Mouse (Mus musculus) ovary, adult 18-20 months (tissue): Measurements from ENCODE around the gene Adam23.
"Not testable (repeated sequence)": the region's sequence is repeated elsewhere in the genome, so short reads cannot be mapped to it uniquely, and the experiment has no call there.

ENCODE experiments used
- DNase-seq: peaks from one replicate; pipeline ENCODE4 v3.0.0; 2022; ENCODE audit warnings: low spot score, mixed read lengths

The Adam23 gene

GRCm38 (mm10) chr1:63579153-63579552, 133.5 kb downstream of the Adam23 start:
- DNase-seq: no peak

GRCm38 (mm10) chr1:63586869-63587268, 141.2 kb downstream of the Adam23 start:
- no peak for DNase-seq

GRCm38 (mm10) chr1:63603870-63604500, 158.3 kb downstream of the Adam23 start:
- no peak for DNase-seq

GRCm38 (mm10) chr1:63609613-63610012, 163.9 kb downstream of the Adam23 start:
- no peak for DNase-seq

GRCm38 (mm10) chr1:63614594-63614993, 168.9 kb downstream of the Adam23 start:
- DNase-seq: no peak

- DNase-seq: no peak
Measured at GRCm38 (mm10) chr1:63615668-63616067, 170.0 kb downstream of the Adam23 start, which contains the start of gene Gm39653. TSS of gene Gm39653 (plus strand) at chr1:63615968.

GRCm38 (mm10) chr1:63628211-63628610, 182.5 kb downstream of the Adam23 start:
- DNase-seq: no peak

- not testable (repeated sequence) for DNase-seq
Measured at GRCm38 (mm10) chr1:63630390-63630789, 184.7 kb downstream of the Adam23 start.

- no peak for DNase-seq
Measured at GRCm38 (mm10) chr1:63639921-63640320, 194.2 kb downstream of the Adam23 start.
